Mouse (Mus musculus) MEL (cell line): Measurements from ENCODE around the gene Nat8f5.
"Not testable (repeated sequence)": the region's sequence is repeated elsewhere in the genome, so short reads cannot be mapped to it uniquely, and the experiment has no call there.

Experiments used
- ETS1 ChIP-seq: IDR thresholded peaks from 2 replicates; pipeline ENCODE4 v1.6.1; 2012; ENCODE audit warnings: low read depth, mild to moderate bottlenecking, inconsistent platforms, low read length, improper control_type of control experiment, moderate library complexity
- POLR2A ChIP-seq, 2 experiments: IDR thresholded peaks; 2 replicates each; pipeline ENCODE4 v1.6.1; 2011 to 2012; ENCODE audit warnings: low read length in 2 of 2, mild to moderate bottlenecking in 2 of 2, control low read depth in 1 of 2, improper control_type of control experiment in 1 of 2, low read depth in 1 of 2, moderate library complexity in 1 of 2; ENCODE audit not compliant: control insufficient read depth in 1 of 2, insufficient read depth in 1 of 2, poor library complexity in 1 of 2
- USF1 ChIP-seq: IDR thresholded peaks from 2 replicates; pipeline ENCODE4 v1.6.1; 2014; ENCODE audit warnings: low read depth, mild to moderate bottlenecking, inconsistent platforms, low read length, improper control_type of control experiment, moderate library complexity

GRCm38 (mm10) chr6:85803180-85803579 is 17.6 kb downstream of the Nat8f5 start:
- not testable (repeated sequence) for TF ChIP-seq ETS1; USF1; POLR2A (IDR thresholded peaks at IDR 0.05; ENCODE audit: control insufficient read depth in 1 of 2, insufficient read depth in 1 of 2, low read depth in 1 of 2, low read length in 2 of 2, poor library complexity in 1 of 2)
